8 mouse cellular contexts compared by ENCODE assay signal in the genomic region with DNA sequence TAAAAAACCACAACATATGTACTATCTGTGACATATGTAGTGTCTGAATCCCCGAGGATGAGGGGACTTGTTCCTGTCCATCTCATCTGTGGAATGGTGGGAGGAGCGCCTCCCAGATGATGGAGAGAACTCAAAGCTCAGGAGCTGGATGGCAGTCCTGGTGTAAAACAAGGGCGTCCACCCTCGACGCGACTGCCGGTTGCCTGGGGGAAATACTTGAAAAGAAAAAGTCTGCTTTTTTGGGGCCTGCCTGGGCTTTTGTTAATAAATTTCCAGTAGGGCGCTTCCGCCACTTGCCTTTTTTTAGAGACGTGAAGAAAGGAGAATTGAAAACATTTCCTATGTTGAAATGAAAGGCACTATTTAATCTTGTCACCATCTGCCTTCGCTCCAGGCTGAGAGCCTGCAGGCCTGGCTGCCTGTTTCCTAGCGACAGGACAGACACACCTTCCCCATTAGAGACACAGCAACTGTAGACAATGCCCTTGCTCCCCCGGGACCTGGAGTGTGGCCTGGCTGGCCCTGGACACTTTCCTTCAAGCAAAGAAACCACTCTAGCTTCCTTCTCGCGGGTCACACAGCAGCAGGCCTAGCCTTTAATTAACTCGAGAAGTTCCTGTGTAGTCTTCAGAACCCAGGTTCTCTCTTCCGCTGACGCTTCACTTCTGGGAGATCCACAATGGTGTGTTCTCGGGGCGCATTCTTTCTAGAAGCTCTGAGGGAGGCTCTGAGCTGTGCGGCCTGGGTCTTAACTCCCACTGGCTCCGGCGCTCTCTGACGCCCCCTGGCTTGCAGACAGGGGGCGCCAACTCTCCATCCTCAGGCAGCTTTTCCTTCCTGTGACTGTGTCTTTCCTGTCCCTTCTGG. TPM values are rescaled to one million over a fixed set of nuclear protein-coding genes. Genes with fewer than 3 reads are reported as not detected.
DNase-seq lines count a peak whose midpoint lies in the region; ATAC-seq and TF ChIP-seq lines count a peak whose summit lies in the region.

No protein-coding gene starts in this region.

- H3K36me3 ChIP-seq in heart, embryonic 10.5 days = no peaks in the 10 kb centered on the region
- H3K36me3 ChIP-seq in kidney, adult 2 months (ENCODE audit: control insufficient read depth, insufficient read depth, low read length) = no peaks in the 10 kb centered on the region
- H3K36me3 ChIP-seq in limb, embryonic 11.5 days (ENCODE audit: control insufficient read depth, insufficient read depth, low read length) = no peaks in the 10 kb centered on the region

- H3K4me3 ChIP-seq in heart, embryonic 10.5 days = no peak overlapping the region; the same call in 1 of the 2 replicates
- no peak overlapping the region for H3K4me3 ChIP-seq in kidney, adult 2 months (ENCODE audit: insufficient read depth, low read depth, low read length)
- no peak overlapping the region for H3K4me3 ChIP-seq in limb, embryonic 11.5 days (ENCODE audit: low read depth, low read length)
- no peak overlapping the region for H3K4me3 ChIP-seq in olfactory bulb, adult 2 months (ENCODE audit: insufficient read depth, low read depth, low read length)

- TF ChIP-seq POLR2A in kidney, adult 2 months (IDR thresholded peaks at IDR 0.05; ENCODE audit: low read depth, low read length) = no peak
- TF ChIP-seq POLR2A in olfactory bulb, adult 2 months (IDR thresholded peaks at IDR 0.05; ENCODE audit: insufficient read depth, low read depth, low read length) = no peak

- peak; percentile 2 for DNase-seq in urinary bladder, postnatal 14 days (ENCODE audit: low spot score)
- DNase-seq in urinary bladder, postnatal 10 days (ENCODE audit: low spot score) = no peak
- peak; percentile 81 for DNase-seq in embryo, embryonic 10.5 days (ENCODE audit: low spot score)
- DNase-seq in heart, embryonic 10.5 days (ENCODE audit: low spot score) = peak; percentile 81
- peak; percentile 73 for DNase-seq in kidney, adult 2 months
- peak; percentile 76 for DNase-seq in limb, embryonic 11.5 days (ENCODE audit: low spot score)
- no peak for DNase-seq in urinary bladder, adult 18-20 months (ENCODE audit: low spot score in 2 of 2)

- no peaks in the 10 kb centered on the region for H3K9me3 ChIP-seq in heart, embryonic 10.5 days
- H3K9me3 ChIP-seq in limb, embryonic 11.5 days (ENCODE audit: control insufficient read depth, low read length) = no peaks in the 10 kb centered on the region

- H3K4me1 ChIP-seq in heart, embryonic 10.5 days = peaks cover 21% of the 10 kb centered on the region
- no peaks in the 10 kb centered on the region for H3K4me1 ChIP-seq in kidney, adult 2 months (ENCODE audit: control insufficient read depth, insufficient read depth, low read length)
- no peaks in the 10 kb centered on the region for H3K4me1 ChIP-seq in limb, embryonic 11.5 days (ENCODE audit: control insufficient read depth, insufficient read depth, low read length)
- H3K4me1 ChIP-seq in olfactory bulb, adult 2 months (ENCODE audit: control insufficient read depth, insufficient read depth, low read length) = peaks cover 30% of the 10 kb centered on the region

- H3K27ac ChIP-seq in heart, embryonic 10.5 days = peak overlapping the region; percentile 42; the same call in 1 of the 2 replicates
- no peak overlapping the region for H3K27ac ChIP-seq in kidney, adult 2 months (ENCODE audit: insufficient read depth, low read depth, low read length)
- H3K27ac ChIP-seq in limb, embryonic 11.5 days (replicated peaks; ENCODE audit: low read depth, low read length) = no peak overlapping the region
- peak overlapping the region; percentile 58; the same call in 1 of the 2 replicates for H3K27ac ChIP-seq in olfactory bulb, adult 2 months (ENCODE audit: insufficient read depth, low read depth, low read length)

- peak; percentile 78; the same call in 1 of the 2 replicates for ATAC-seq in limb, embryonic 11.5 days (ENCODE audit: insufficient number of reproducible peaks, low FRiP score, low TSS enrichment, low read depth)

- 0 out of 2 replicates have a peak overlapping the region, but pooled peaks have one; percentile 22 for H3K4me2 ChIP-seq in limb, embryonic 11.5 days (ENCODE audit: low read depth, severe bottlenecking)

- peak; percentile 41 for TF ChIP-seq CTCF in kidney, adult 2 months (conservative IDR thresholded peaks at IDR 0.05; ENCODE audit: insufficient read depth, insufficient read length, low read depth, low read length)
- peak; percentile 73; the same call in 1 of the 2 replicates for TF ChIP-seq CTCF in olfactory bulb, adult 2 months (IDR thresholded peaks at IDR 0.05; ENCODE audit: insufficient read depth, low read depth, low read length)

- WGBS in heart, embryonic 10.5 days = 25% methylated on average over 25 of the region's 25 CpGs
- 46% methylated on average over 25 of the region's 25 CpGs for WGBS in kidney, adult 2 months
- WGBS in limb, embryonic 11.5 days = 34% methylated on average over 25 of the region's 25 CpGs
- WGBS in olfactory bulb, adult 2 months = 16% methylated on average over 25 of the region's 25 CpGs

- no peak overlapping the region for H3K9ac ChIP-seq in limb, embryonic 11.5 days (ENCODE audit: low read length)

- 0 out of 2 replicates have a peak, but pooled peaks cover 4% of the 10 kb centered on the region for H3K27me3 ChIP-seq in heart, embryonic 10.5 days (ENCODE audit: insufficient read depth, poor library complexity, severe bottlenecking)
- no peaks in the 10 kb centered on the region for H3K27me3 ChIP-seq in kidney, adult 2 months (replicated peaks; ENCODE audit: control insufficient read depth, insufficient read depth, low read length)
- H3K27me3 ChIP-seq in limb, embryonic 11.5 days (ENCODE audit: control insufficient read depth, insufficient read depth, low read length) = no peaks in the 10 kb centered on the region

RNA-seq across cellular contexts. Expression of gene Rpl36-ps4, which starts 43.3 kb away (rescaled TPM):
- polyA plus RNA-seq in heart, embryonic 10.5 days (2016; fragmentation: Nextera tagmentation; extraction: Ambion mirVana) = not detected in 2 replicates
- not detected in 2 replicates for polyA plus RNA-seq in kidney, adult 2 months (2012; rRNA removed)
- polyA plus RNA-seq in limb, embryonic 11.5 days (2014; fragmentation: Nextera tagmentation; extraction: Ambion mirVana) = not detected in 2 replicates
- polyA plus RNA-seq in olfactory bulb, adult 2 months (2012; ENCODE audit: insufficient read depth, insufficient read length, low replicate concordance, missing spikeins) = not detected in 2 replicates

Comparison
In these comparisons a context has a peak if more than half of its experiments do, and no peak if none do; other contexts are left out.
1. DNase-seq: peak in urinary bladder, postnatal 14 days (single experiment), embryo, embryonic 10.5 days (single experiment), heart, embryonic 10.5 days (single experiment), kidney, adult 2 months (single experiment) and limb, embryonic 11.5 days (single experiment); none in urinary bladder, postnatal 10 days (single experiment) and urinary bladder, adult 18-20 months (0 of 2).
2. H3K27ac ChIP-seq: peak in heart, embryonic 10.5 days (single experiment) and olfactory bulb, adult 2 months (single experiment); none in kidney, adult 2 months (single experiment) and limb, embryonic 11.5 days (single experiment).